Mouse (Mus musculus) left cerebral cortex, adult 18-20 months (tissue): ENCODE measurements around the gene Pgm2. TPM values are rescaled to one million over a fixed set of nuclear protein-coding genes. Genes with fewer than 3 reads are reported as not detected.

Experiments used
- DNase-seq, 2 experiments: peaks; one replicate each; pipeline ENCODE4 v3.0.0; 2021 to 2022; ENCODE audit warnings: low spot score in 2 of 2, mixed read lengths in 1 of 2
- total RNA-seq, 2 experiments: library from RNA; stranded (reverse); gene quantifications; 2 replicates each; pipeline ENCODE4 v1.2.3; 2021

The Pgm2 gene
- total RNA-seq, 2 experiments from 2014 or later = 9.7 to 12.4 TPM

DNA sequence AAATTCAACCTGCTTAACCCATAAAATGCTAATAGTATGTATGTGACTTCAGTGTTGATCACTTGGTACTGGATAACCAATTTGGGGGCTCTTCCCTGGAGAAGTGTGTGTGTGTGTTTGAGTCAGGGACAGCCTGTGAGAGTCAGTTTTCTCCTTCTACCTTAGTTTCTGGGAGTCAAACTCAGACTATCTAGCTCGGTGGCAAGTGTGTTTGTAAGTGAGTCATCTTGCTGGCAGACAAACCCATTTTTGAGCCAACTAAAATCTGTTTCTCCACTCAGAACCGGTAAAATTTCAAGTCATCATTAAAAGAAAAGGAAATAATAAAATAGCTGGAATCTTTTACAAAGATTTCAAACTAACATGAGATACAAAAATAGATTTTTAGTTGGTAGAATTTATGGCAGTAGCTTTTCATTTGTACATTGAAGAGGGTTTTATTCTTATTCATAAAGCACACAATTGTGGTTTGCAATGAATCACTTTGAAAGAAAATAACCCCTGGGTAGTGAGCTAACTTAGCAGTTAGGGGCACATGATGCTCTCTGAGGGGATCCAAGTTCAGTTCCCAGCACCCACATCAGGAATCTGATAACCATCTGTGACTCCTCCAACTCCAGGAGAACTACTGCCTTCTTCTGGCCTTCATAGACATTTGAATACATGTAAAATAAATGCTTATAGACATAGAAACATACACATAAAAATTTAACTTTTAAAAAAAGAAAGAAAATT is 21.8 kb upstream of the Pgm2 start:
- DNase-seq = no peak

DNA sequence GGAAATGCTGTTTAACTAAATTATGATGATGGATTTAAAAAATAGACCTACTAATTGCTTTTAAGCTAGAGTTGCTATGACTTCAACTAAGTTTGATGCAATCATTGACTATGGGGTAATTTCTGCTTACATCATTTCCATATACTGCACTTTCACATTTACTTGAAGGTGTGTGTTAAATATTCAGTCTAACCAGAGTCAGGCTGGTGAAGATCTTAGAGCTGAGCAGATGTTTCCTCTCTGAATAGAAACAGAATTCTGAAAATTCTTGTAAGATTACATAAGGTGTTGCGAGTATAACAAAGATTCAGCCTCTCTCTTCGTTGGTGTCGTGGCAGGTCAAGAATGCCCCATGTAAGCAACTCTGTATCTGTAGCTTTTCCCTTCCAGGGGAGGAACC is 18.3 kb upstream of the Pgm2 start:
- DNase-seq = no peak

DNA sequence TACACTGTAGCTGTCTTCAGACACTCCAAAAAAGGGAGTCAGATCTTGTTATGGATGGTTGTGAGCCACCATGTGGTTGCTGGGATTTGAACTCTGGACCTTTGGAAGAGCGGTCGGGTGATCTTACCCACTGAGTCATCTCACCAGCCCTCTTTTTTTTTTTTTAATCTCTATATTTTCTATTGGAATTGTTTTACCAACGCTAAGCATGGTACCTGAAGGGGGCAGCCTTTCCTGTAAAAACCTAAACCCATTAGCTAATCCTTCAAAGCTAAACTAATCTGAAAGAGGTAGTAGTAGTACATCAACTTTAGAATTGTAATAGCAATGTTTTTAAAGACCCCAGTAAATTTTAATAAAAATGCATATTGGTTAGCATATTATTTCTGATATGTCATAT is 17.2 kb upstream of the Pgm2 start:
- DNase-seq = no peak

DNA sequence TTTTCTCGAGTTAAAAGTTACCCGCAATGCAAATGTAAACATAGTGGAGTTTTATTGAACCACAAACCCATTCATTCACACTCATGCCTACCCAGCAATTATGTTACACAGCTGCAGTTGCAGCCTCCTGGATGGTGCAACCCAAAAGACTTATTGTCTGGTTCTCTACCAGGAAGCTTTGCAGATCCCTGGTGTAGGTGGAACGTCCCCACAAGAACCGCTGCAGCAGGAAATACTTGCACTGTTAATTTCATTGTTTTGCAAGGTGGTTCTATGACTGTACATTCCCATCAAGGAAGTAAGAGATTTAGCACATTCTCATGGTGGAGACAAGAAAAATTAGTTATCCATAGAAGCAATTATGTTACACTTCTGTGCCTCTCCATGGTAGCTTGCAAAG is 15.4 kb upstream of the Pgm2 start:
- no peak for DNase-seq

DNA sequence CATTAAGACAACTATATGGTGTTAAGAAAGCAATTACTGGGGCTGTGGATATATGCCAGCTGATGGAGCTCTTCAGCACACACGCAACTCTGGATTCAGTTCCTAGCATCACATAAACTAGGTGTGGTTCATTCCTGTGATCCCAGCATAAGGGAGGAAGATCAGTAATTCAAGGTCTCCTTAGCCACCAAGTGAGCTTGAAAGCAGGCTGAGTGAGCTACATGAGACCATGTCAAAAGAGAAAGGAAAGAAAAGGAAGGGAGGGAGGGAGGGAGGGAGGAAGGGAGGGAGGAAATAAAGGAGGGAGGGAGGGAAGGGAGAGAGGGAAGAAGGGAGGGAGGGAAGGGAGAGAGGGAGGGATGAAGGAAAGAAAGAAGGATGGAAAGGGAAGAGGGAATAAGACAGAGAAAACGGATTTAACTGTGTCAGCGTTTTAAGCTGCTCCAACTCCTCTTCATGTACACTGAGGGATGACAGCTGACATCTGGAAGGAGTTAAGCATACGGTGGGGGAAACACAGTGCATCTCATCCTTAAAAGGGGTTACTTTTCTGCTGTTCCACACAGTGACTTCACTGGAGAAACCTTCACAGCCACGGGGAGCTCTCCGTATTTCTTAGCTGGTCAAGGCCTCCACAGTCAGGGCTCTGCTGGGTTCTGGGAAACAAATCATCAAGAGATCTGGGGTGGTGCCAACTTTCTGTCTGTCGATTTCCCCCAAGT is 13.8 kb upstream of the Pgm2 start:
- no peak for DNase-seq

DNA sequence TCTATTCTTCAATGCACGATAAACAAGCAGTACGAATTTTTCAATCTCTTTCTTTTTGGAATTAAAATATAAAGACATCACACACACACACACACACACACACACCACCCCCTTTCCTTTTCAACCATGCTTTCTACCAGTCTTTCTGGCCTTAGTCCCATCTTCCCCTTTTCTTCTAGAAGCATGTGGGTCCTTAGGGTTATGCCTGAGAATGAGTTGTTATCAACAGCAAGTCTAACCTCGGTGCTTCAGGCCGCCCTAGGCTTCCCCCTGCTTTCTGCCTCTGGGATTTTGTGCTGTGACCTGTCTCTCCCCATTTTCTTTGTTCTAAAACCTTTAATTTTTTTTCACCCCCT is 13.3 kb upstream of the Pgm2 start:
- no peak for DNase-seq

DNA sequence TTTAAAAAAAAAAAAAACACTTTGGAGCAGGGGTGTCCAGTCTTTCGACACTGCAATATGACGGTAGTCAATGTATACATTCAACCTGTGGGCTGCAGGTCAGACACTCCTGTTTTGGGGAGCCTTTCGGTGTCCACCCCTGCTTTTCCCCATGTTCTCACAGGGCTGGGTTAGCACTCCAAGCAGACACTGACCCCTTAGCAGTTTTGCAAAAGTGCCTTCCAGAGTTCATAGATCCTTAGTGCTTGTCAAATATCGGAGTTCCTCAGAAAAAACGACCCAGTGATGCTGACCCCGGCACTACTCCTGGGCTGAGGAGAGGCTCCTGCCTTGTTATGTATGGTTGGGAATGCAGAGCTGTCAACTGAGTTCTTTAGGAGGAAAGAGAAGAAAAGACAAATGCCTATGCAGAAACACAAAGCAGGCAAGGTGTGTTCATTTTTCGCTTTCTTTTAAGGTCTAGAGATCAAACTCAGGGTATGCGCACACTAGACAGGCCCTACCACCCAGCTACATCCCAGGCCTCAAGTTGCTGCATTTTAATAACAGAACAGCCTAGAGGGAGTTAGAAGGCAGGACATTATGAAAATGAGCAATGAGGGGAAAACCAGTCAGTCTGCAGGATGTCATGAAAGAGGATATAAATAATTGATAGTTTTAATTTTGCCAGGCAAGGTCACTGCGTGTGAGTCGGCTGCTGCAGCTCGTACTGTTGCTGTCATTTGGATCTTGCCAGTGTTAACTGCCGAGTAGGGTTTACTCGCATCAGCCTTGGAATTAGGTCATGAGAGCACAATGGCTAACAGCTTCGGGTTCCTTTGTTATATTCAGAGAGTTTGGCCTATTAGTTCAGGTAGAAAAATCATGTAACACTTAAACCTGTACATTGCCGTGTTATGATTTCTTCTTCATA is 9.0 kb upstream of the Pgm2 start:
- DNase-seq = no peak

DNA sequence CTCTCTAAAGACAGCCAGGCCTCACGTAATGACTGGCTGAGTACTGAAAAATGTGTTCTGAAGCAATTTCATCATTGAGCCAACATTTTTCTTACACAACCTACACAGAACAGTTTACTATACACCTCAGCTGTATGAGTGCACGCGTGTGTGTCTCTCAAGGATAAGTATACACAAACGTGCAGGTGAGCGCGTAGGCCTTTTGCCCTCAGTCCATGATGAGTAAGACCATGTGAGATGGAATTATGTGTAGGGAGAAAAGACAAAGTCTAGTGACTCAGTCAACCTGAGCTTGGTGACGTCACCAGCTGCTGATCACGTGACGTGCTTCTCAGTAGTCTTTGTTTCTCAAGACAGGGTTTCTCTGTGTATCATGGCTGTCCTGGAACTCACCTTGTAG is 7.3 kb upstream of the Pgm2 start:
- no peak for DNase-seq

DNA sequence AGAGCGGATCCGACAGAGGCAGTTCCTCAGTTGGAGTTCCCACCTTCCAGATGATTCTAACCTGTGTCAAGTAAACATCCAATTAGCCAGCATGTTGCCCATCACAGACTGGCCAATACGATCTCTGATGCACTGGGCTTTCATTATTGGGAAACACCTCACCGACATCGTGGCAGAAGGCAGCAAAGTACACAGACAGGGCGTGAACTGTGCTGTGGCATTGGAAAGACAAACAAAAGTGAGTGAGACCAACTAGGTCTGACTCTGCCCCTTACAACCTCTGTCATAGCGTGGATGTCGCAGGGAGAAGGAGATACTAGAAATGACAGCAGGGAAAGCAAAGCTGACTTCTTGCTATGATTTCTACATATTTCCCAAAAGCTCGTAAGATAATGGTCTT is 4.0 kb upstream of the Pgm2 start:
- DNase-seq = no peak

DNA sequence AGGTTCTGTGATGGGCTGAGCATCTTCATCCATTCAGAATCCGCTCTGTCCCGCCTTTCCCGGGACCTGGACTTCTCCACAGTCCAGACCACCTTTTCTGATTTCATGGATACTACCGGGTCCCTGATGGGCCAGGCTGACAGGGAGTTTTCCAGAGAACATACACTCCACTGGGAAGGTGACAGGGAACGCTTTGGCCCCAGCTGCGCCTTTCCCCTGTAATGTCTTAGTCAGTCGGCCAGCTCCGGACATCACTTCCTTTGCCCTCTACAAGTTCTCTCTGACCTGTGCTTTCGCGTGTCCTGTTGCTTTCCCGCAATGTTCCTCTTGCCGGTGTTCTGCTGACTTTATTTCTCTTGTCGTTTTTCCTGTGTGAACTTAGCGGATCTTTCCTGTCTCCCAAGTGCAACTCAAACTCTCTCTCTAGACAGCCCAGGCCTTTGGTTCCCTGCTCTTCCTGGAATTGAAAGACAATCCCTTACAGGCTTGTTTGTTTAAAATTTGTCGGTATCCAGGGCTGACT is 660 bp downstream of the Pgm2 start:
- DNase-seq = no peak

DNA sequence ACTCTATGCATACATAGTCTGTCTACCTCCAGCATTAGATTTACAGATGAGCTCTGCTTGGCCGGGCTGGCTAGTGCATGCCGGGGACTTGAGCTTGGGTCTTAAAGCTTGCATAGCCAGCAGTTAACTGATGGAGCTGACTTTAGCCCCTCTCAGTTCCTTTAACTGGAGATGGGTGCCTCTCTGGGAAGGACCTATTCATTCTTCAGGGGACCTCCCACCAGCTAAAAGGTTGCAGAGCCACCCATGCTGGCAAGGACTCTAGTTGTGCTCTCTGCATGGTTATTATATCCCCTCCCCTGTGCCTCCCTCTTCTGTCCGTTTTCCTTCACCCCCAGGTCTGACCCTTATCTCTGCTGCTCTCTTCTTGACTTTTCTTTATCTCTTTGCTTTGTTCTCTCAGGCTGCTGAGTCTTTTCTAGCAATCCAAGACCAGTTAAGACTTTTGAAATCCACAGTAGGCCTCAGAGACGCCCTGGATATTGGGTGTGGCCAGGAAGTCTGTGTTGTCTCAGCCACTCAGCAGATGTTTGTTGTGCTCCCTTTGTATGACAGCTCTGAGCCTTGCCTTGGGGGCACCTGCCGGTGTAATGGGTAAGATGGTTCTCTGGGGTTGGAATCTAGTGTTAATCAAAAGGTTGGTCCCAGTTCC is 2.7 kb downstream of the Pgm2 start:
- DNase-seq = no peak

DNA sequence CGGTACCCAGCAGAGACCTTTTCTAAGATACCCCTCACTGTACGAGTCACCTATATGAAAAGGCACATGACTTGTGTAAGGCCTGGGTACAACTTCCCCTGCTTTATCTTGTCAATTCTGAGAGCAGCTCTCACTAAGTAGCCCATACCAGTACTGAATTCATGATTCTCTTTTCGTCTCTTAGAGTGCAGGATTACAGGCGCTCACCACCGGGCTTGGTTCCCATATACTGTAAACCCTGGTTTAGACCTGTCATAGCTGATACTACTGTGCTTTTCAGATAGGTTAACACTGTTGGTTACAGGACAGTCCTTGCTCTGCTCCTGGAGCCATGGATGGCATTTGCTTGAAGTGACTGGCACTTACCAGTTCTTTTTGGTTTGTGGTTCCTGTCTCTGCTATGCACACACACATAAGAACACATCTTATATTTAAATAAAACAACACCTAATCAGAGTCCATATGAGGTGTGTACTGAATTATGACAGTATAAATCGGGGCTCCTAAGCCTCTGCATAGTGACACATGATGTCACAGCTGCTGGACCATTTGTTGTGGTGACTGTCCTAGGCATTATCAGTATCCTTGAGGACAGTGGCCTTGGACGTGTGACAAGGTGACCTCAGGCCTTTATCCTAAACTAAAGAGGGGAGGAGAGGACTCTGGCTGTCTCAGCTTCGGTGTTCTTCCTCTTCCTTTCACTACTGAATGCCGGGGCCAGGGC is 9.4 kb downstream of the Pgm2 start:
- no peak for DNase-seq

DNA sequence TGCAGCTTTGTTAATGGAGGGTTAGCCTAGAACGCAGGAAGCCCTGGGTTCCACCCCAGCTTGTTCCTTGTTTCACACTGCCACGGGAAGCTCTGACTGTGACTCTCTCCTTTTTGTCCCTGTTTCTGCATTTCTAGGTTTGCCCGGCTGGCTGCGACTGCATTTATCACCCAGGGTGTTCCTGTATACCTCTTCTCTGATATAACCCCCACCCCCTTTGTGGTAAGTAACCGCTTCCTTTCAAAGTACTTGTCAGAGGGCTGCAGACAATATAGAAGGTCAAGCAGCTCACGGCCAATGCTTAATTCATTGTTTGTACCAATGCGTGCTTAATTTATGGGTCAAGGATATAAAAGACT is 9.9 kb downstream of the Pgm2 start:
- DNase-seq = no peak

DNA sequence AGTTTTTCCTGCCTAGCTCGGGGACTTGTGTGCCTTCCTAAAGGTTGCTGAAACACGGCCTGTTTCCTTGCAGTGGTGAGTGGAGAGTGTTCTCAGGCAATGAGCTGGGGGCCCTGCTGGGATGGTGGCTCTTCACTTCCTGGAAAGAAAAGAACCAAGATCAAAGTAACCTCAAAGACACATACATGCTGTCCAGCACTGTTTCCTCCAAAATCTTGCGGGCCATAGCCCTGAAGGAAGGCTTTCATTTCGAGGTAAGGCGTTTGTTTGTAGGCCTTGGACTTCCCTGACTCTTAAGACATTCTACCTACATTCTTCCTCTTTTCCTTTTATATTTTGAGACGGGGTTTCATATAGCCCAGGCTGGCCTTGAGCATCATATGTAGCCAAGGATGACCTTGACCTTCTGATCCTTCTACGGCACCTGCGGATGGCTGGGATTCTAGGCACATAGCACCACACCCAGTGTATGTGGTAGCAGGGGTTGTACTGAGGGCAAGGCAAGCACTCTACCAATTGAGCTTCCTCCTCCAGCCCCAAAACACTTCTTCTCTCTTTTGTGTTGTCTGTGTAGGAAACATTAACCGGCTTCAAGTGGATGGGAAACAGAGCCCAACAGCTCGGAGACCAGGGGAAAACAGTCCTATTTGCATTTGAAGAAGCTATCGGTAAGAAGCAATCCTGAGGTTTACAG is 15.0 kb downstream of the Pgm2 start:
- DNase-seq = no peak

DNA sequence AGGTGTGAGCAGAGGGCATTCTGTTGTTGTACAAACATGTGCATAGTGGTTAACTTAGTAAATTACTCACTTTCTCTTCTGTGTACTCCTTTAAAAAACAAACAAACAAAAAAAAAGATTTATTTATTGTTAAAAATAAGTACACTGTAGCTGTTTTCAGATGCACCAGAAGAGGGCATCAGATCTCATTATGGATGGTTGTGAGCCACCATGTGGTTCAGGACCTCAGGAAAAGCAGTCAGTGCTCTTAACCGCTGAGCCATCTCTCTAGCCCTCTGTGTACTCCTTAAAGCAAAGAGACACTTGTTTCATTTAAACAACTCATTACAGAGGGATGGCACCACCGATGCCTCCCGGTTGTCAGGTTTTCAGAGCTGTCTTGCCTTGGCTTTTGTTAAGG is 16.5 kb downstream of the Pgm2 start:
- DNase-seq = no peak

DNA sequence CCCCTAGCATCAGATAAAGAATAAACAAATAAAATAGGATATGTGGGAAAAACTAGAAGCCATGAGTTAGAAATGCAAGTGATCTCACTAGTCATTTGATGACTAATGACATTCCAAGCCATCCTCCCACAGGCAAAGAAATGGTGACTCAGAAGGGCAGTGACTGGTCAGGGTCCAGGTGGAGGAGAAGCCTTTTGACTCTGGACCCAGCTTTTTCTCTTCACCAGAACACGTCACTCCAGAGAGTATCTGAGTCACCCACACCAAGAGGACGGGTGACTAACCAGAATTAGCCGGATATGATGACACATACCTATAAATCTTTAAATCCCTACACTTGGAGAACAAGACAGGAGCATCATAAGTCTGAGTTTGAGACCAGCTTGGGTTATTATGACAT is 19.6 kb downstream of the Pgm2 start:
- no peak for DNase-seq

DNA sequence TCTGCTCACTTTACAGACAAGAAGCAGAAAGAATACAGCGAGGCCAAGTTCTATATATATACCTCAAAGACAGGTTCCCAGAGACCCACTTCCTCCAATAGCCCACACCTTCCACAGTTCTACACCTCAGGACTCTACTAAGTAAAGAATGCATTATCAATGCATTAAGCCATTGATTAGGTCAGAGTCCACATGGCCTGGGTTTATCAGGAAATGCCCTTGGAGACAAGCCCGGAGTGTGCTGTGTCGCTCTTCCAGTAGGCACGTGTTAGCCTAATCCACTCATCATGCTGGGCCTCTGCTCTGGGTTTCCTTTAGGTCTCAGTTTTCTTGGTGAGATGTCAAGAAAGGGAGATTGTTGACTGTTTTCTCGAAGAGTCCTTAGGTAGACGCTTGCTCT is 21.5 kb downstream of the Pgm2 start:
- no peak for DNase-seq

DNA sequence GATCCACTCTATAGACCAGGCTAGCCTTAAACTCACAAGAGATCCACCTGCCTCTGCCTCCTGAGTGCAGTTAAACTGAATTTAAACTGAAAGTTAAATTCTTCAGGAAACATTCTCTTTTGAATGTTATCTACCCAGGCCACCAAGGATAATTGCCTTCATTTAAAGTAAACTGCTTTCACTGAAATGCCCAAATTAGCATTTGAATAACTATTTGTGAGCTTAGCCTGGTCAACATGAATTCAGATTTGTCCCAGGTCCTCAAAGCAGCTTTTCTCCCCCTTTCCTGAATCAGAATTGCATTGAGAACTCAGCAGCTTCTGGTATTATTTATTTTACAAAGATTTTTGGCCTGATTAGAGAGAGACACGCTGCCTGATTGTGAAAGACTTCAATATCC is 24.4 kb downstream of the Pgm2 start:
- no peak for DNase-seq

DNA sequence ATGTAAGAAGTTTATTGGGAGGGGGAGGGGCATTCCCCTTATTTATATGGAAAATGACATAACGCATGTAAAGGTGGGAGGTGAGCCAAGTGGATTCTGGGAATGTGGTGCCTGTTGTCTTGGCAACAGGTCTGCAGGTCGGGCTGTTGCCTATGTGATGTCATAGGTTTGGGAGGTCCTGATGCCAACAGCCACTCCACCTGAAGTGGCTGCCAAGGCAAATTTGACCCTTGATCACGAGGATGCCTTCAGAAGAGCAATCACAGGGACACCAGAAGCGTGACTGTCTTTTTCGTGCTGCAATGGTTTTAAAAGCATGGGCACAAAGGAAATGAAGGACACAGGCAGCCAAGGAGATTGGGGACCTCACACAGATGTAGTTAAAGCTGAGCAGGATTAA is 33.0 kb downstream of the Pgm2 start:
- no peak for DNase-seq

DNA sequence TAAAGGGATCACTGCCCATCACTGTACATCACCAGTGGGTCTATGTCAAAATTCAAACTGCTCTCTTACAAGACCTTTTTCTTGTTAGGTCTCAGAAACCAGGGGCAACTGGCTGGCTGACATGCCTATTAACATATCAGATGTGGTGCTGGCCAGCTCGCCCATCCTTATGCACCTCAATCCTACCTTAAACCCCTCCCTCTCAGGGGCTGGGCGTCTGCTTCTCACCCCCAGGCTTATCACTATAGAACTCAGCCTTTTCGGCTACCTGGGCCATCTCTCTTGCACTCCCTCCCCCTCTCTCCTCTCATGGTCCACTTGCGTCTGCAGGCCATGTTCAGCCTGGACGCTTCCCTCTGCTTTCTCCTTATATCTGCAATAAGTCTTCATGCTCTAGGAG is 38.8 kb downstream of the Pgm2 start:
- DNase-seq = no peak
